Mouse (Mus musculus) MEL (cell line): ENCODE data around the gene Rsf1. TPM values are rescaled to one million over a fixed set of nuclear protein-coding genes. Genes with fewer than 3 reads are reported as not detected.

Experiments
- DNase-seq: peaks from one replicate; pipeline ENCODE4 v3.0.0; 2011; ENCODE audit warnings: low read depth, low spot score
- H3K27ac ChIP-seq: 2 replicates; pipeline ENCODE4 v1.5.1; 2012; ENCODE audit warnings: low read depth, mild to moderate bottlenecking, control low read depth, low read length, moderate library complexity; ENCODE audit not compliant: control insufficient read depth
- H3K27me3 ChIP-seq, 2 experiments: fragments of 150-350 bp in 1 of 2; sonication (generic) in 1 of 2; 2 replicates each; pipeline ENCODE4 v1.6.1; 2012; ENCODE audit warnings: low read length in 2 of 2, mild to moderate bottlenecking in 2 of 2, improper control_type of control experiment in 1 of 2, moderate library complexity in 1 of 2; ENCODE audit not compliant: insufficient read depth in 2 of 2, control insufficient read depth in 1 of 2
- H3K36me3 ChIP-seq, 2 experiments: 2 replicates each; pipeline ENCODE4 v1.6.1; 2012 to 2014; ENCODE audit warnings: low read length in 2 of 2, improper control_type of control experiment in 1 of 2, inconsistent platforms in 1 of 2, mild to moderate bottlenecking in 1 of 2; ENCODE audit not compliant: insufficient read depth in 2 of 2, control insufficient read depth in 1 of 2
- H3K4me1 ChIP-seq, 2 experiments: fragments of 150-350 bp in 1 of 2; sonication (generic) in 1 of 2; 2 replicates each; pipeline ENCODE4 v1.6.1; 2012; ENCODE audit warnings: low read length in 2 of 2, improper control_type of control experiment in 1 of 2, mild to moderate bottlenecking in 1 of 2; ENCODE audit not compliant: insufficient read depth in 2 of 2, control insufficient read depth in 1 of 2
- H3K4me3 ChIP-seq, 2 experiments: fragments of 150-350 bp in 1 of 2; sonication (generic) in 1 of 2; 2 replicates each; pipeline ENCODE4 v1.5.1; 2012; ENCODE audit warnings: low read depth in 2 of 2, low read length in 2 of 2, mild to moderate bottlenecking in 2 of 2, moderate library complexity in 2 of 2, control low read depth in 1 of 2, improper control_type of control experiment in 1 of 2; ENCODE audit not compliant: control insufficient read depth in 1 of 2, insufficient read depth in 1 of 2
- H3K79me2 ChIP-seq: 2 replicates; pipeline ENCODE4 v1.6.1; 2012; ENCODE audit warnings: mild to moderate bottlenecking, low read length, moderate library complexity; ENCODE audit not compliant: control insufficient read depth, poor library complexity, insufficient read depth
- H3K9ac ChIP-seq: 2 replicates; pipeline ENCODE4 v1.6.1; 2012; ENCODE audit warnings: low read depth, mild to moderate bottlenecking, control low read depth, low read length, moderate library complexity; ENCODE audit not compliant: control insufficient read depth, poor library complexity, severe bottlenecking
- H3K9me3 ChIP-seq: fragments of 150-350 bp; sonication (generic); replicated peaks from 2 replicates; pipeline ENCODE4 v1.6.1; 2012; ENCODE audit warnings: mild to moderate bottlenecking, low read length, improper control_type of control experiment, moderate library complexity; ENCODE audit not compliant: insufficient read depth
- BHLHE40 ChIP-seq: IDR thresholded peaks from 2 replicates; pipeline ENCODE4 v1.6.1; 2012; ENCODE audit warnings: low read depth, mild to moderate bottlenecking, inconsistent platforms, low read length, improper control_type of control experiment, borderline replicate concordance
- CHD1 ChIP-seq: IDR thresholded peaks from 2 replicates; pipeline ENCODE4 v1.6.1; 2012; ENCODE audit warnings: low read depth, mild to moderate bottlenecking, inconsistent platforms, low read length, improper control_type of control experiment
- CHD2 ChIP-seq: IDR thresholded peaks from 2 replicates; pipeline ENCODE4 v1.6.1; 2011; ENCODE audit warnings: low read length, improper control_type of control experiment
- CTCF ChIP-seq, 3 experiments: IDR thresholded peaks in 2 of 3; conservative IDR thresholded peaks in 1 of 3; 2 replicates each; pipeline ENCODE4 v1.5.1; 2011 to 2012; ENCODE audit warnings: low read length in 3 of 3, low read depth in 2 of 3, mild to moderate bottlenecking in 2 of 3, improper control_type of control experiment in 1 of 3, inconsistent platforms in 1 of 3, mixed read lengths in 1 of 3, moderate library complexity in 1 of 3; ENCODE audit not compliant: control insufficient read depth in 1 of 3, insufficient read depth in 1 of 3, poor library complexity in 1 of 3, severe bottlenecking in 1 of 3
- EP300 ChIP-seq, 2 experiments: IDR thresholded peaks; 2 replicates each; pipeline ENCODE4 v1.6.1; 2011; ENCODE audit warnings: improper control_type of control experiment in 2 of 2, low read length in 2 of 2, low read depth in 1 of 2, mild to moderate bottlenecking in 1 of 2
- ETS1 ChIP-seq: IDR thresholded peaks from 2 replicates; pipeline ENCODE4 v1.6.1; 2012; ENCODE audit warnings: low read depth, mild to moderate bottlenecking, inconsistent platforms, low read length, improper control_type of control experiment, moderate library complexity
- GABPA ChIP-seq: IDR thresholded peaks from 2 replicates; pipeline ENCODE4 v1.6.1; 2012; ENCODE audit warnings: low read depth, mild to moderate bottlenecking, inconsistent platforms, low read length, improper control_type of control experiment, moderate library complexity
- JUND ChIP-seq: IDR thresholded peaks from 2 replicates; pipeline ENCODE4 v1.6.1; 2011; ENCODE audit warnings: low read depth, mild to moderate bottlenecking, improper control_type of control experiment, low read length
- MAFK ChIP-seq: IDR thresholded peaks from 2 replicates; pipeline ENCODE4 v1.6.1; 2011; ENCODE audit warnings: low read depth, mild to moderate bottlenecking, low read length, improper control_type of control experiment, borderline replicate concordance
- MAX ChIP-seq: IDR thresholded peaks from 2 replicates; pipeline ENCODE4 v1.6.1; 2011; ENCODE audit warnings: low read length, improper control_type of control experiment
- MAZ ChIP-seq: IDR thresholded peaks from 2 replicates; pipeline ENCODE4 v1.6.1; 2012; ENCODE audit warnings: low read depth, mild to moderate bottlenecking, inconsistent platforms, low read length, improper control_type of control experiment
- MYB ChIP-seq: IDR thresholded peaks from 2 replicates; pipeline ENCODE4 v1.6.1; 2011; ENCODE audit warnings: mild to moderate bottlenecking, low read depth, low read length, improper control_type of control experiment
- POLR2A ChIP-seq, 2 experiments: IDR thresholded peaks; 2 replicates each; pipeline ENCODE4 v1.6.1; 2011 to 2012; ENCODE audit warnings: low read length in 2 of 2, mild to moderate bottlenecking in 2 of 2, control low read depth in 1 of 2, improper control_type of control experiment in 1 of 2, low read depth in 1 of 2, moderate library complexity in 1 of 2; ENCODE audit not compliant: control insufficient read depth in 1 of 2, insufficient read depth in 1 of 2, poor library complexity in 1 of 2
- RAD21 ChIP-seq: IDR thresholded peaks from 2 replicates; pipeline ENCODE4 v1.6.1; 2011; ENCODE audit warnings: mild to moderate bottlenecking, low read depth, low read length, improper control_type of control experiment
- RCOR1 ChIP-seq: IDR thresholded peaks from 2 replicates; pipeline ENCODE4 v1.6.1; 2012; ENCODE audit warnings: low read depth, mild to moderate bottlenecking, inconsistent platforms, low read length, improper control_type of control experiment
- TCF12 ChIP-seq: IDR thresholded peaks from 2 replicates; pipeline ENCODE4 v1.6.1; 2014; ENCODE audit warnings: low read depth, mild to moderate bottlenecking, inconsistent platforms, low read length, improper control_type of control experiment, moderate library complexity
- UBTF ChIP-seq: IDR thresholded peaks from 2 replicates; pipeline ENCODE4 v1.6.1; 2012; ENCODE audit warnings: low read depth, mild to moderate bottlenecking, inconsistent platforms, low read length, improper control_type of control experiment, moderate library complexity, borderline replicate concordance; ENCODE audit not compliant: insufficient read depth
- USF2 ChIP-seq, 2 experiments: IDR thresholded peaks; 2 replicates each; pipeline ENCODE4 v1.6.1; 2011 to 2012; ENCODE audit warnings: improper control_type of control experiment in 2 of 2, low read length in 2 of 2, borderline replicate concordance in 1 of 2, inconsistent platforms in 1 of 2, low read depth in 1 of 2, mild to moderate bottlenecking in 1 of 2; ENCODE audit not compliant: insufficient read depth in 1 of 2
- ZC3H11A ChIP-seq: IDR thresholded peaks from 2 replicates; pipeline ENCODE4 v1.6.1; 2012; ENCODE audit warnings: low read depth, mild to moderate bottlenecking, inconsistent platforms, low read length, improper control_type of control experiment
- ZMIZ1 ChIP-seq: IDR thresholded peaks from 2 replicates; pipeline ENCODE4 v1.6.1; 2012; ENCODE audit warnings: low read depth, mild to moderate bottlenecking, inconsistent platforms, low read length, improper control_type of control experiment, moderate library complexity
- ZNF384 ChIP-seq: IDR thresholded peaks from 2 replicates; pipeline ENCODE4 v1.6.1; 2012; ENCODE audit warnings: low read depth, mild to moderate bottlenecking, inconsistent platforms, low read length, improper control_type of control experiment
- polyA plus RNA-seq, 2 experiments: library from polyadenylated mRNA; stranded (reverse) in 1 of 2; unstranded in 1 of 2; fragments of >175 nt in 1 of 2; fragments of >200 nt in 1 of 2; gene quantifications; 2 replicates each; pipeline versions ENCODE4 v1.2.1 to v1.2.4; 2012; ENCODE audit warnings: low replicate concordance in 2 of 2, low read depth in 1 of 2; ENCODE audit not compliant: insufficient read length in 2 of 2, insufficient read depth in 1 of 2, missing spikeins in 1 of 2
- total RNA-seq: library from RNA; depleted of rRNA; stranded (reverse); fragments of 300-350 nt; gene quantifications from 2 replicates; pipeline ENCODE4 v1.2.3, GENCODE M21; 2012

Rsf1 gene
- total and polyA plus RNA-seq, 3 experiments = 12.7 to 17.4 TPM; not detected in 1

GRCm38 (mm10) chr7:97720109-97720508 lies 140.4 kb downstream of the Rsf1 start:
- no peaks in the 10 kb centered on the region for H3K27me3 ChIP-seq
- H3K4me1 ChIP-seq = peaks cover 0 to 7% of the 10 kb centered on the region in 2 experiments; a peak in 3 of 4 replicates
- H3K9me3 ChIP-seq = no peaks in the 10 kb centered on the region
- TF ChIP-seq POLR2A (IDR thresholded peaks at IDR 0.05; ENCODE audit: control insufficient read depth in 1 of 2, insufficient read depth in 1 of 2, low read depth in 1 of 2, low read length in 2 of 2, poor library complexity in 1 of 2) = no peak
- TF ChIP-seq ETS1 = no peak
- no peak for TF ChIP-seq CTCF (IDR thresholded peaks at IDR 0.05 in 2 of 3, conservative IDR thresholded peaks at IDR 0.05 in 1 of 3; ENCODE audit: control insufficient read depth in 1 of 3, insufficient read depth in 1 of 3, low read depth in 2 of 3, low read length in 3 of 3, poor library complexity in 1 of 3, severe bottlenecking in 1 of 3)
- no peak for TF ChIP-seq ZNF384
- TF ChIP-seq MAX = no peak
- no peak overlapping the region for H3K4me3 ChIP-seq
- peaks cover 0 to 10% of the 10 kb centered on the region in 2 experiments; a peak in 2 of 4 replicates for H3K36me3 ChIP-seq
- no peak overlapping the region for H3K27ac ChIP-seq
- H3K79me2 ChIP-seq = no peaks in the 10 kb centered on the region; the same call in 1 of the 2 replicates
- H3K9ac ChIP-seq = no peak overlapping the region
- DNase-seq = no peak

- H3K27me3 ChIP-seq = no peaks in the 10 kb centered on the region
- DNase-seq = no peak
- H3K27ac ChIP-seq = no peak overlapping the region
- H3K4me1 ChIP-seq = peaks cover 0 to 7% of the 10 kb centered on the region in 2 experiments; a peak in 3 of 4 replicates
- peaks cover 0 to 2% of the 10 kb centered on the region in 2 experiments; a peak in 1 of 4 replicates for H3K36me3 ChIP-seq
- H3K79me2 ChIP-seq = no peaks in the 10 kb centered on the region
- no peak overlapping the region for H3K9ac ChIP-seq
- TF ChIP-seq MAZ (no peak), UBTF (no peak), MAFK (no peak), MYB (no peak), ZMIZ1 (no peak)
- H3K4me3 ChIP-seq = no peak overlapping the region
- H3K9me3 ChIP-seq = no peaks in the 10 kb centered on the region
Measured at GRCm38 (mm10) chr7:97722278-97722918, 142.7 kb downstream of the Rsf1 start.

GRCm38 (mm10) chr7:97723646-97724538 lies 144.2 kb downstream of the Rsf1 start:
- Histone ChIP-seq H3K4me1 (peaks cover 0 to 7% of the 10 kb centered on the region in 2 experiments; a peak in 3 of 4 replicates), H3K9ac (no peak overlapping the region), H3K36me3 (peaks cover 0 to 2% of the 10 kb centered on the region in 2 experiments; a peak in 1 of 4 replicates), H3K4me3 (no peak overlapping the region), H3K27ac (no peak overlapping the region), H3K9me3 (no peaks in the 10 kb centered on the region), H3K79me2 (no peaks in the 10 kb centered on the region), H3K27me3 (no peaks in the 10 kb centered on the region)
- no peak for DNase-seq
- TF ChIP-seq TCF12 (0 out of 2 replicates have a peak, but pooled peaks have one; percentile 15), ETS1 (0 out of 2 replicates have a peak, but pooled peaks have one; percentile 31), RCOR1 (no peak), BHLHE40 (no peak), CTCF (IDR thresholded peaks at IDR 0.05 in 2 of 3, conservative IDR thresholded peaks at IDR 0.05 in 1 of 3; ENCODE audit: control insufficient read depth in 1 of 3, insufficient read depth in 1 of 3, low read depth in 2 of 3, low read length in 3 of 3, poor library complexity in 1 of 3, severe bottlenecking in 1 of 3) (no peak), MYB (peak; percentile 72; the same call in 1 of the 2 replicates), CHD1 (no peak), GABPA (no peak), RAD21 (no peak), CHD2 (no peak), MAX (no peak), USF2 (IDR thresholded peaks at IDR 0.05; ENCODE audit: borderline replicate concordance in 1 of 2, insufficient read depth in 1 of 2, low read depth in 1 of 2, low read length in 2 of 2) (no peak), ZC3H11A (no peak), JUND (no peak), ZNF384 (no peak), EP300 (IDR thresholded peaks at IDR 0.05; ENCODE audit: low read depth in 1 of 2, low read length in 2 of 2) (peak; percentile 16 to 65; a peak in 2 of 4 replicates)
